Mouse (Mus musculus) hematopoietic stem cell, adult 5-6 weeks (primary cell): ENCODE measurements around the gene Pth2. TPM values are rescaled to one million over a fixed set of nuclear protein-coding genes. Genes with fewer than 3 reads are reported as not detected.

Source experiments
- ATAC-seq, 2 experiments: fragments of 125-278 bp in 1 of 2; replicated peaks in 1 of 2; 2 replicates each; pipeline ENCODE4 v1.8.0; 2016 to 2017; ENCODE audit warnings: inconsistent platforms in 2 of 2, mild to moderate bottlenecking in 2 of 2, moderate number of reproducible peaks in 2 of 2, low read depth in 1 of 2, moderate TSS enrichment in 1 of 2; ENCODE audit not compliant: low FRiP score in 2 of 2, poor library complexity in 2 of 2, severe bottlenecking in 2 of 2, insufficient read depth in 1 of 2, low TSS enrichment in 1 of 2
- total RNA-seq: library from RNA; stranded (forward); fragments of 172-1452, 232-1000 nt; gene quantifications from 2 replicates; pipeline ENCODE4 v1.2.3, GENCODE M21; 2017

The Pth2 gene
- total RNA-seq, result not detected in 2 replicates

DNA sequence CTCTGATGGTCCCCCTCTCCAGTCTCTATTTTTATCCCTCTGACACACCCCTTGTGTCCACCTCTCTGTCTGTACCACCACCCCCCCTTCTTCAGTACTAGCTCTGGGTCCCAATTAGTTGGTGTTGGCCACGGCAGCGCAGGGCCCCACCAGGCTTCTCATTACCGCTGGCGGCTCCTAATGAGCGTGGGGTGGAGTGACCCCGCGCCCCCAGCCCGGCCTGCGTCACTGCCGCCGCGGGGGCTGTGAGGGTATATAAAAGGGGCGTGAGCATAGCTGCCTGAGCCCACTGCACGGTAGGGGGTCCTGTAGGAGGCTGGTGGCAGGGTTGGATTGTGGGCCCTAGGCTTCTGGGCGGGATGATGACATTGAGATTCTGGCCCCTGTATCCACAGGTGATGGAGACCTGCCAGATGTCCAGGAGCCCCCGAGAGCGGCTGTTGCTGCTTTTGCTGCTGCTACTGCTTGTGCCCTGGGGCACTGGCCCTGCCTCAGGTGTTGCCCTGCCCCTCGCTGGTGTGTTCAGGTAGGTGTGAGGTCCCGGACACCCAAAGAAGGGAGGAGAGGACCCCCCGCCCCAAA is at the start of gene Pth2:
Gene Pth2 (plus strand): TSS at position 100 of the 582 bp plus-strand sequence.
- ATAC-seq, result no peak

GRCm38 (mm10) chr7:45131850-45132249 is 48.9 kb upstream of the Pth2 start:
- no peak for ATAC-seq

DNA sequence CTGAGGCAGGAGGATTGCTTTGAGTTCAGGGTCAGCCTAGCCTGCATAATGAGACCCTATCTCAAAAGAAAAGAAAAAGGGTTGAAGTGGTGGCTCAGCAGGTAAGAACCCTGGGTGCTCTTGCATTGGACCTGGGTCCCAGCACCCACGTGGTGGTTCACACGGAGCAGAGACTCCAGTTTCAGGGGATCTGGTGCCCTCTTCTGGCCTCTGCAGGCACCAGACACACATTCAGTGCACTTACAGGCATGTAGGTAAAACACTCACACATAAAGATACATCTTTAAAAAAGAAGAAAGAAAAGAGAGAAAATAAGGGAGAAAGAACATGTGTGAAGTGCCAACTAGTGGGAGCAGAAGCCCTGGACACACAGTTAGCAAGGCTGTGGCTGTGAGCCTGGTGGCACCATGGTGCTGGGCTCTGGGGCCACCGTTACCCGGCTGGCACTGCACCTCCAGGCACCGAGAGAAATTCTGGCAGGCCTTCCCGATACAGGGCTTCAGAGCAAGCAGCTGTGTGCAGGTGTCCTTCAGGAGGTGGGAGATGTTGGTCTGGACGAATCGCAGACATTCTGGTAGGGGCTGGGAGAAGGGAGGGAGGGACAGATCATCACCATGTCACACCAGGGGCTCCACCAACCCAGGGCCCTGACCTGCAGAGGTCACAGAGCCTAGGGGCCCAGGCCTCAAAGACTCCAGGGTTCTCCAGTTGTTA is 47.2 kb upstream of the Pth2 start:
- no peak for ATAC-seq

DNA sequence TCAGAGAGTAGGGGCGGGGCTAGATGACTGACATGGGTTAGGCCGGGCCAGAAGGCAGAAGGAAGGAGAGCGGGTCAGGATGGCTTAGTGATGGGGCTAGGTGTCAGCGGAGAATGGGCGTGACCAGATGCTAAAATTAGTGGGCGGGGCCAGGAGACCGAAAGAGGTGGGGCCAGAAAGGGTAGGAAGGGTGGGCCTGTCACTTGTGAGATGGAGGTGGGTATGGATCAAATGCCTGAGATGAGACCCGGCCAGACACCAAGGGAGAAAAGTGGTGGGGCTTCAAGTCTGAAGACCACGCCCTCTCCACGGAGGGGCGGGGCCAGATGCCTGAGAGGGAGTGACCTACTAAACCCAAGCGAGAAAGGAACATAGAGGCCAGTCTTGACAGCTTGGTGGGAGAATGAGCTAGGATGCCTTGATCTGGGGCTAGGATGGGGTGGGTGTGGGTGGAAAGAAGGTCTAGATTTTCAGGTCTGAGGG is 46.2 kb upstream of the Pth2 start:
- ATAC-seq, result 0 out of 4 replicates have a peak, but pooled peaks of 1 of the 2 experiments have one; percentile 10

DNA sequence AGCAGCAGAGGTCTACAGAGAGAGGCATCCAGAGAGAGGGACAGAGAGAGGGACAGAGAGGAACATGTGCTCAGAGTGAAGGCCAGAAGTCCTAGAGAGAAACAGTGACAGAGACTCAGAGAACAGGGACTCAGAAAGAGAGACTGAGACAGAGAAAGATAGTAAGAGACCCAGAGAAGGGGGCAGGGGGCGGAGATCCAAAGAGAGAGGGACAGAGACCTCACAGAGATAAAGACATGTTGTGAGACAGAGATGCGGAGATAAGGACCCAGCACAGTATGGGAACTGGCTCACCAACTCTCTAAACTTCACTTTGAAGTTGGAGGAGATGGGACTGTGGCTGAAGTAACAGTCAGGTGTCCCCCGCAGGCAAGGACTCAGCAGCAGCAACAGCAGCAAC is 45.4 kb upstream of the Pth2 start:
- no peak for ATAC-seq

GRCm38 (mm10) chr7:45135993-45136567 is 44.7 kb upstream of the Pth2 start, which contains the start of the genes Gm45713 and Flt3l:
TSS of gene Gm45713 (minus strand) at chr7:45136231.
TSS of gene Flt3l (minus strand) at chr7:45136432.
- ATAC-seq, result peak; percentile 68 to 74

- ATAC-seq, result peak; percentile 64 to 80
Observed at GRCm38 (mm10) chr7:45137171-45138006, 43.4 kb upstream of the Pth2 start.

DNA sequence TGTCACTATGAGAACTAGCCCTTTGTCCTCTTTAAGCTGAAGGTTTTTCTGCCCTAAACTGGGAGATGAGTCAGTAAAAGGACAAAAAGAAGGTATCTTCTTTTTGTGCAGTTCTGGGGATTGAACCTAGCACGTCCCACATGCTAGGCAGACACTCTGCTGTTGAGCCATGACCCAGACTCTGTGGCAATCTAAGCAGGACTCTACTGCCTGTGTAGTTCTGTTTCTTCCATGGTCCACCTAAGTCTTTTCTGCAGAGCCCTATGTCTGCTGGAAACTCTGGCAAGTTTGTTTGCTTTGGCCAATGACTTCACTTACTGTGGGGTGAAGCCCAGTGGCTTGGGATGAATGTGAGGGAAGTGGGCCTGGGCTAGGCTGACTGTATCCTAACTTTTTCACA is 42.4 kb upstream of the Pth2 start:
- ATAC-seq, result no peak

GRCm38 (mm10) chr7:45139904-45140723 is 40.7 kb upstream of the Pth2 start:
- ATAC-seq, result no peak

DNA sequence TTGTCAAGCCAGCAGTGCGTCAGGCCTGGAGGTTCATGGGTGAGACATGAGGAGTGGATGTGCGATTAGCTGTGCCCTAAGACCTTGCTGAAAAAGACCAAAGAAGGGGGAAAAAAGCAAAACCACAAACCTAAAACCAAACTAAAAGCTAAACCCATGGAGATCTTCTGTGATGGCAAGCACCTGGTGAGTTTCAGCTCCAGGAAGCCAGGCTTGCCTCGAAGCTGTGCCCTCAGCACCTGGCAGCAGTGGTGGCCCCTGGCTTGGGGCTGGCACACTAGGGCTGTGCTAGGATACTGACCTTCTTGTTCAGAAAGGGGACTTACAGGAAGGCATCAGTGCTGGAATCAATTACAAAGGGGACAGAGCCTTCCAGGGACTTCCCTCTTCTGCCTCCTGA is 39.5 kb upstream of the Pth2 start:
- no peak for ATAC-seq

DNA sequence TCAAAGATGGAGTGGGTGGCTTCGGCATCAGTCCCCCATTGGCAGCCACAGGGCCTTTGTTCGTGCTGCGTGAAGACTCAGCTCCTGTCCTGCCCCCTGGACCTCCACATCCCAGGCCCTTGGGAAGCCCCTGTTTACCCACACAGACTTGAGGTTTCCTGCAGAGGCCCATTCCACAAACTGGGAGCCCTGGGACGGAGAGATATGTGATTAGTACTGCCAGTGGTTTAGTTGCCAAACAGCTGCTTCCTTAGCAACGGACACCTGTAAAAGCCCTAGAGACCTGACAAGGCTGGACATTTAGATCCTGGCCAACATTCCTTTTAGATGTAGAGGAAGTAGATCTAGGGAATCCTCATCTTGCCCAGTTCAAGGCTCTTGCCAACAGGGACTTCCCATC is 38.9 kb upstream of the Pth2 start:
- no peak for ATAC-seq

- ATAC-seq, result no peak
Observed at GRCm38 (mm10) chr7:45144368-45145174, 36.2 kb upstream of the Pth2 start.

- ATAC-seq, result no peak
Observed at GRCm38 (mm10) chr7:45145460-45145859, 35.3 kb upstream of the Pth2 start.

DNA sequence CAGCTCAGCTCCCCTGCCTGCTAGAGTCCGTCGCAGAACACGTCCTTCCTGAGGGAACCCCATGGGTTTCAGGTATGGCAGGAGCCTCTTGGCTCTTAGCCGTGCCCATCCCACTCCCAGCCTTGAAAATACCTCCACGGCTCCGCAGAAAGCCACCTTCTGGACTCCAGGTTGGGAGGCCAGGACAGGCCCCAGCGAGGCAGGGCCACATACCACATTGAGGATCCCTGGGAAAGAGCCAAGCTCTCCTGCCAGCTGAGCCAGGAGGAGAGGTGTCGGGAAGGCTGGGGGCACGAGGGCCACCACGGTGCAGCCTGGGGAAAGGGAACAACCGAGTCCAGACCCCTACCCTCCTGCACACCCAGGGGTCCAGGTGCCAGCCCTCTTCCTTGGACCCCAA is 33.5 kb upstream of the Pth2 start:
- ATAC-seq, result no peak

DNA sequence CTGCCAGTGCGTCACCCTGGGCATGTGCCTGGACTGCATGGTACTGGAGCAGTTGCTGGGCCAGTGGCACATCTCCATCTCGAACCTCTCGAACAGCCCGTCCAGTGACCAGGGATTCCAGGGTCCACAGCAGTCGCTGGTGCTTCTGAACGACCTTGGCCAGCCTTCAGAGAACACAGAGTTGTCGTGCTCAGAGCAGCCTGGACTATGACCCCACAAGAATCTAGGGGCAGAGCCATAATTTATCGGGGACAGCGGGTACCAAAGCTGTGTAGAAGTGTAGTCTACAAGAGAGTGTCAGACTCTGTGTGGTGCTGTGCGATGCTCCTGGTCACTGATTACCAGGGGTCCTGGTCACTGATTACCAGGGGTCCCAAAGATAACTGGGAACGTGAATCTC is 32.9 kb upstream of the Pth2 start:
- ATAC-seq, result no peak

DNA sequence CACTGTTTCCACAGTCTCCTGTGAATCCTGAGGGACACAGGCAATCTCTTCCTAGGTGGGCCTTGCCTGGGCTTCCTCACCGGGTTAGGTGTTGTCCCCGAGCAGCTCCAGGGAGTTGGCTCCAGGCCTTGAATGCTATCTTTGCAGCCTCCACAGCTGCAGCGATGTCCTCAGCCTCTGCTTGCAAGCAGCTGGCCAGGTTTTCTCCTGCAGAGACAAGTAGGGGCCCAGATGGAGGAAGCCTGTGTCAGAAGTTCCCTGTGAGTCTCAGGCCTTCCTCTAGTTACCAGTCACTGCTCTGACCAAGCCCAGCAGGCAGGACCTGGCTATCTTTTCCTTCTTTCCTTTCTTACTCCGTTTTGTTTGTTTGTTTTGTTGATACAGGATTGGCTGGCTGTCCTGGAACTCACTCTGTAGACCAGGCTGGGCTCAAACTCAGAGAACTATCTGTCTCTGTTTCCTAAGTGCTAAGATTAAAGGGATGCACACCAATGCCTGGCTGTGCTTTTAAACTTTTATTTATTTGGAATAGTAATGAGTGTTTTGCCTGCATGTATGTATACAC is 32.2 kb upstream of the Pth2 start:
- ATAC-seq, result no peak
